Mouse (Mus musculus): ENCODE results near the gene Tll2.
A peak's percentile ranks its signal among the peaks of the same experiment; 100 is the strongest.

The Tll2 gene

GRCm38 (mm10) chr19:41160388-41160787, 46.2 kb downstream of the Tll2 start:
- DNase-seq (ENCODE audit: extremely low spot score, low spot score), result no peak

DNA sequence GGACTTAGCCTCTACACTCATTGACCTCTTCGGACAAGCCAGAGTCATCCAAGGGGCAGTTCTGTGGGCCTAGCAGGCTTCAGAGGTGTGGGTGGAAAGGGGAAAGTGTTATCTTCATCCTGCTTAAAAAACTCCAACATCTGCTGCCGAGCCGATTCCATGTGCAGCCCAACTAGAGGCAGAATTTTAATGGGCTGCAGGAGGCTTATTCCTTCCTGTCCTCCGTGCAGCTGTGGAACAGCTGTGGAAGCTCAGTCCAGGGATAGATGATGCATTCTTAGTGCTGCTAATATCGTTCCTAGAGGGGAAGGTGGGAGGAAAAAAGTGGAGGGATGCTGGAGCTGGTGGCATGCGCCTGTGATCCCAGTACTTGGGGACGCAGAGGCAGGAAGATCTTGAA, 52.0 kb downstream of the Tll2 start:
- no peak for DNase-seq (ENCODE audit: extremely low spot score, low spot score)

GRCm38 (mm10) chr19:41152462-41152861, 54.2 kb downstream of the Tll2 start:
- no peak for DNase-seq (ENCODE audit: extremely low spot score, low spot score)

DNA sequence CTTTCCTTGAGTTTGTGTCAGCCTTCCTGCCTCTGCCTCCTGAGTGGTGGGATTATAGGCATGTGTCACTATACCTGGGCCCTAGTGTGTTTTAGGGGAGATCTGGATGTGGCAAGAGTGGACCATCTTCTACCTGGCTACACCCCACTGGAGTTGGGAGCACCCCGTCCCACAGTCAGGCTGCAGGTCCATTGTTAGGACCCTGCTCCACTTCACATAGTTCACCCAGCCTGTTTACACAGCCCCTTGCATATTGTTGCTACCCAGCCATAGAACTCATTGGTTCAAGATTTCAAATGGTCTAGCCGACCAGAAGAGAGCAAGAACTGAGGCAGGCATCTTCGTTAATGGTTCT, 54.6 kb downstream of the Tll2 start:
- DNase-seq (ENCODE audit: extremely low spot score, low spot score), result no peak

- no peak for DNase-seq (ENCODE audit: extremely low spot score, low spot score)
Observed at GRCm38 (mm10) chr19:41151321-41152015, 55.2 kb downstream of the Tll2 start.

GRCm38 (mm10) chr19:41140961-41141360, 65.7 kb downstream of the Tll2 start:
- DNase-seq (ENCODE audit: extremely low spot score, low spot score), result no peak

DNA sequence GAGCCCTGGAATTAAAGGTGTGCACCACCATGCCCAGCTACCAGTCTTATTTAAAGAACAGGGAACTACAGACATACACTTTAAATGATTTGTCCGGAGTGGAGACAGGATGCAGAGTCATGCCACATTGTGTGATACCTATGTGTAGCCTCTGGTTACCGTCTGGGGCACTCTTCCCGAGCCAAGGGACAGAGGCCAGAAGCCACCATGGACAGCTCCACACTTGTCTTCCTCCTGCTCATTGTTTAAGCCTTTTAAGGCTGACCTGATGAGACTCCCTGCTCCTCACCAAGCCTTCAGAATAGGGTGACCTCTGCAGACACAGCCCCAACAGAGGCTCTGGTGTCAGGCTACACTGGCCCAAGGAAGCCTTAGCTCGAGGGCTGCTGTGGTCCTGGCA, 67.0 kb downstream of the Tll2 start:
- DNase-seq (ENCODE audit: extremely low spot score, low spot score), result no peak

DNA sequence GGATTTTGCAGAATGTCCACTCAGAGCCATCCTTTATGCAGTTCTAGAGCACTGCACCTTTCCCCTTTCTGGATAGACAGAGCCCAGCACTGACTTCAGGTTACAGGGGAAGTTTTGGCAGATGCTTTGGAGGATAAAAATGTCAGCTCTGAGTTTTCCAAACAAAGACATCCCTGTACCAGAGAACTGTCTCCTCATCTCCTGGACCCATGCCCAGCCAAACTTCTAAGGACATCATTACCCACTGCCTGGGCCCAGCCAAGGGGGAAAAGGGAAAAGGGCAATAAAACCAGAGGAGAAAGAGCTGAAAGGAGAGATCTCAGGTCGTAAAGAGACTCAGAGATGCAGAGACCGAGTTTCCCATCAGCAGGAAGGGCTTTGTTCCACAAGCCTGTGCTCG, 83.6 kb downstream of the Tll2 start:
- no peak for DNase-seq (ENCODE audit: extremely low spot score, low spot score)

- DNase-seq (ENCODE audit: extremely low spot score, low spot score), result no peak
Observed at GRCm38 (mm10) chr19:41119924-41120323, 86.7 kb downstream of the Tll2 start.

DNA sequence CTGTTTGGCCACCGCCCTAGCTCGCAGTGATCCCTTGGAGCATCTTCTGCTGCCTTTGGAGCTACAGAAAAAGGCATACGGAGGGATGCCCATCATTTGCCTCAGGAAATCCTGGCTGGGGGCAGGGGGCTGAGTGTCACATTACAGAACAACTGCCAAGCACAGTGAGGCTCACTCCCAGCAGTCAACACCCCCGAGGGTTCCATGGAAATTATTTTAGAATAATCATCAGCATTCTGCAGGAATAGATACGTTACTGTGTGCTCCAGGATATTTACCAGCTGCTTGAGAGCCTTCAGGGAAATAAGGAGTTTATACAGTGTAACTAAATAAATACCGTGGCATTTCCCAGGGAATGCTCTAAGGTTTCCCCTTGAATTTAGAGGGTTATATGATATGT, 88.3 kb downstream of the Tll2 start:
- DNase-seq (ENCODE audit: extremely low spot score, low spot score), result no peak

DNA sequence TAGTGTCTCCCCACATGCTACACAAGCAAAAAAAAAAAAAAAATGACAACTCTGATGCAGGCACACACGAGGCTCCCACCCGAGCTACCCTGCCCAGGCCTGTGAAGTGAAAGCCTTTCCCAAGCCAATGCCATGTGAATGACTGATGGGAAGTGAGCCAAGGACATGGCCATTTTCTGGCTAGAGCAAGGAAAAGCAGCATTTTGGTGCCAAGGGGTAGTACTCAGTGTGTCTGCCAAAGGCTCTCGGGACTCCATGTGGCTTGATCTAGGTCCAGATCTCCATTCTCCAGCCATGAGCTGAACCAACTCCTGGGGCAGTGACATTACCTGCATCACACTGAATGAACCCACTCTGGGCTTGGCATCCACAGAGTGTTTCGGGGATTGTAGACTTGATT, 89.3 kb downstream of the Tll2 start:
- DNase-seq (ENCODE audit: extremely low spot score, low spot score), result no peak

DNA sequence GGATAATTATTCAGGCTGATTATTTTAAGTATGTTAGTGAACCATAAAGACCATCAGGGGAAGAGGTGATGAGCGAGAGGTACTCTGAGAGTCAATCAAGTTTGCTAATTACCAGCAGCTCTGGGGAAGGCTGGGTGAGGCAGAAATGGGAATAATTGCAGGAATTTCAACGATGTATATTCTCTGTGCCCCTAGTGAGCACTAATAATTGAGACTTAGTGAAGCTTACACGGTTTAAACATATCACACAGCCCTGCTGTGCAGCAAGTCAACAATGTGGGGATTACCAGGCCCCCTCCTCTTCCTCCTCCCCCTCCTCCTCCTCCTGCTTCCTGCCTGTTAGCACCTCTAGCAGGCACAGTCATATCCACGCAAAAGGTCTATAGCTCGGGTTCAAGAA, 92.0 kb downstream of the Tll2 start:
- no peak for DNase-seq (ENCODE audit: extremely low spot score, low spot score)

DNA sequence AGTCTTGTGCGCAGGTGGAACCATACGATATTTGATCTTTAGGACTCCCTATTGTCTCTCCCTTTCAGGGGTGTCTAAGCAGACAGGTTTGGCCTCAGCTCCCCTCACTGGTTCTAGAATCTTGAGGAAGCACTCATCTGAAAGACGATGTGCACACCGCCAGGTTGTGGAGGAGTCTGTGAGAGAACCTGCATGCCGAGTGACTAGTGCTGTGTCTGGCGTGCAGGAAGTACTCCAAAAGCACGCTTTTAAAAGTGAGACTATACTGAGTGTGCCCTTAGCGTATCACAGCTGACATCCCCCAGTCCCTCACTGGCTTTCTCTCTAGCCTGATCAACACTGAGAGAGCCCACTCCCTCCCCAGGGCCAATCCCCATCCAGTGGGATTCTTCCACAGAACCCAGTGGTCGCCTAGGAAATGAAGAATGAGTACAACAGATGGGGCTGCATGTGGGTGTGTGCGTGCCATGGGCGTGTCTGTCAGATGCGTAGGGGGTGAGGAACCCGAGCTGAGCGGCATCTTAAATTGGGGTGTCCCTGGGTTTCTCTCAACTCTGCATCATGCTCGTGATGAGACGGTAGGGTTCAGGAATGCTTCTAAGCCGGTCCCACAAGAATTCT, 92.6 kb downstream of the Tll2 start:
- DNase-seq (ENCODE audit: extremely low spot score, low spot score), result no peak

DNA sequence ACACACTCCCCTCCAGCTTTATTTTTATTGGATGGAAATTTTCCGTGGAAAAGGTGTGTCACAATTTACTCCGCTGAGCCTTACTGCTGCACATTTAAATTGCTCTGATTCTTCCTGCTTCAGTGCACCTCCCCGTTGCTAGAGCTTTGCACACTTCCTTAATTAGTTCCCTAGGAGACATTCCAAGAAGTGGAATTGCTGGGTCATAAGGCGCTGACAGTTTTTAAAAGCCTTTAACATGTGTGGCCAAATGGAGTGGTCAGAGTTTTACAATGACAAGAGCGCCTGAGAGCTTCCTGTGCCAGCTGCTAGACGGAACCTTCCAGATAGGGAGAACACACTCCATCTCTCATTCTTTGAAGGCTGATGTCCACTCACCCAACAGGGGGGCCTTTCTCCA, 94.0 kb downstream of the Tll2 start:
- no peak for DNase-seq (ENCODE audit: extremely low spot score, low spot score)

DNA sequence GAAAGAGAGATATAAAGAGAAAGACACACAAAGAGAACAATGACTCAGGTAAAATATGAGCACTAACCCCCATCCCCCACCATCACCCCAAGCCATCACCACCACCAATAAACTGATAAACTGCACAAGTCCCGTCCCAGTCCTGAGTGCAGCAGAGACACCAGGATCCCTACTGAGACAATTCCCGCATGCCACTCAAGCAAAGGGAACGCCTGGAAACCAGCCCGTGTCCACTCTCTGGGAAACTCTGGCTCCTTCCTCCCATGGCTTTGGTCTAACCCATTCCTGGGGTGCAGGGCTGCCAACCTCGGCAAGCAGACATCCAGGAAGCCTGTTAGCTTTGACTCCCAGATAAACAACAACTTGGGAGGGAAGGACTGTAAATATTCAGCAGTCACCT, 96.6 kb downstream of the Tll2 start:
- no peak for DNase-seq (ENCODE audit: extremely low spot score, low spot score)

- no peak for DNase-seq (ENCODE audit: extremely low spot score, low spot score)
Observed at GRCm38 (mm10) chr19:41109496-41109895, 97.1 kb downstream of the Tll2 start.

GRCm38 (mm10) chr19:41108666-41109065, 98.0 kb downstream of the Tll2 start:
- no peak for DNase-seq (ENCODE audit: extremely low spot score, low spot score)

DNA sequence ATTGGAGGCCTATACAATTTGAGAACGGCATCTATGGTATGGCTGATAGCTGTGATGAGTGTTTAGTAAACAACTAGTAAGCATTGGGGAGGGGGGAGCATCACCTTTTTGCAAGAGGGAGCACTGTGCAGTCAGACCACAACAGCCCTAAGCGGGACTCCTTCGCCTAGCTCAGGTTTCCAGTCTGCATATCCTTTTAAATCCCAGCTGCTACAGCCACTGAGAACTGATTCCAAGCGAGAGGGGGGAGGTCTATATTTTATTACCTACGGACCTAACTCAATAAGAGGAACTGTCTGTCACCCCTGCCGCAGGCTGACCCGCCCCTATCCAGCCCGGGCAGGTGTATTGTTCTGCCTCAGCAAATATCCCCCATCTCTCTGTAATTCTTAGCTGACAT, 99.1 kb downstream of the Tll2 start:
- DNase-seq (ENCODE audit: extremely low spot score, low spot score), result no peak

- DNase-seq (ENCODE audit: extremely low spot score, low spot score), result peak; percentile 42
Observed at GRCm38 (mm10) chr19:41104922-41105321, 101.7 kb downstream of the Tll2 start.

DNA sequence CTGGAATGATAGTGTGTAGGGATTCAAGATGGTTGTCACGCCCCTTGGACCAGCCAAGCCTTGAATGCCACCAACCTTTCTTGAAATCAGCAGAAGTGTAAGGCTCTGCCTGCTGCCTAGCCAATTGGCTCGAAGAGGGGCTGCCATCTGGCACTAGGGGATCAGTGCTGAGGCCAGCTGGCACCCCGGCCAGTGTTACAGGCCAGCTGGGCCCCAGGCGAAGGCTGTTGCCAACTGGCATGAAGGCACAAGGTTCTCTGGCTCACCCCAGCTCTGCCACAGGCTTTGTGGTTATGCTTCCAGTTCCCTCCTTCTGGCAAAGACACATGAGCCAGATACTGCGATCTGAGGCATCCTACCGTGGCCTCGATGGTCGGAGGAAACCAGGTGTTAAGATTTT, 105.2 kb downstream of the Tll2 start:
- DNase-seq (ENCODE audit: extremely low spot score, low spot score), result no peak

DNA sequence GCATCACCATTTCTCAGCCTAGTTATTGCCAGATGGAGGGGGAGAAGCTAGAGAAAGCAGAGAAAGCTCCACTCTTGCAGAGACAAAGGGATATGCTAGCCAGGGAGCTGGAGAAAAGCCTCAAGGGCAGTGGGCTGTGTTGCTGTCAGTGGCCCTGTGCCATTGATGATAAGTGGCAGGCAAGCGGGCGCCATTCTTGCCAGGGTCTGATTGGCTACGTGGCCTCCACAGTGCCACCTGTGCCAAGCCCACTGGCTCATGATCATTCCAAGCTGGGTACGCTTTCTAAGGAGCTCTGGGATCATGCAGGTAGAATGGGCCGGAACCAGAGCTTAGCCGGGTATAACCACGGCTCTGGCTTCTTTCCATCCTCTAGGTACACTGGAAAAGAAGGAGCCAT, 105.8 kb downstream of the Tll2 start:
- DNase-seq (ENCODE audit: extremely low spot score, low spot score), result no peak

DNA sequence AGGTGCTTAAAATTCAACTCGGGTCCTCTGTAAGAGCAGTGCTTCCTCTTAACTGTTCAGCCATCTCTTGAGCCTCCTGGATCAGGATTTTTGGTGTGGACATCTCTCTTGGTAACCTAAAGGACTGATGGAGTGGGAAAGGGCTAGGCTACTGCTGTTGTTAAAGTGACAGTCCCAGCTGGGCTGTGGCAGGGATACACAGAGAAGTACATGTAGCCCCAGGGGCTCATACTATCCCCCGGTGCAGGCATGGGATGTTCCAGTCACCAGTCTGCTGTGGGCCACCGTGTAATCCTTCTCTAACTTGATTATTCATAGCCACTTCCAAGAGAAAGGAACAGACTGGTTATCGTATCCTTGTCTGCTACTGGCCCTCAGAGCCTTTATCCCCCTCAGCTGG, 109.6 kb downstream of the Tll2 start:
- no peak for DNase-seq (ENCODE audit: extremely low spot score, low spot score)

DNA sequence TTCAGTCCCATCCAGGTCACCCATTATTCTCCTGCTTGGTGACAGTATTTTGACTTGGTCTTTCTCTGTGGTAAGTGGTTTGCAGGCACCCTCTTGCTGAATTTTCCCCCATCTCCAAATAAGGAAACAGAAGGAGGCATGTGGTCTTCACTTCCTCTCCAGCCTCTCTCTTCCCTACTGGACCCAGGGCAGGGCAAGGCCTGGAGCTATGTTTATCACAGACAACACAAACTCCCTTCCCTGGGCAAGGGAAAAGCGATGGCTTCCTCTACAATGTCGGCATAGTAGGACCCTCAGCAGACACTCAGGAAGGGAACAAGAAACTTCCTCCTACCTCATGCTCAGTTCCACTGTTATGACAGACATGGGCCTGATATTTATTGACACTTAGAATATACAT, 114.7 kb downstream of the Tll2 start:
- no peak for DNase-seq (ENCODE audit: extremely low spot score, low spot score)

DNA sequence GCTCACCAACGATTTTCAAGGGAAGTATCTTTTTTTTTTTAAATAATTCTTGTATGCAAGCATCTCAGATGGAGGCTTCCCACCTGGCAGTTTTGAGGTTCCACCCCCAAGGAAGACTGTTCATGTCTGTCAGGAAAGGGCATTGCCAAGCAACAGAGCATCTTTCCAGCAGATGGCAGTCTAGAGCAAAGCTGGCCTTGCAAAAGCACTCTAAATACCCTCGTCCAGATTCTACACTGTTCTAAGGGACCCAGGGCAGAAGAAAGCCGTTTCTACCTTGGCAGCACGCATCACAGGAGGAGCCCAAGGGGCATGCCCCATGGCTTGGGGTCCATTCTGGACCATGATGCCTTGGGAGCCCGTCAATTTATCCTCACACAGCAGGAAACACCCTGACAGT, 116.8 kb downstream of the Tll2 start:
- DNase-seq (ENCODE audit: extremely low spot score, low spot score), result peak; percentile 75
